Mouse (Mus musculus) heart, embryonic 10.5 days (tissue): ENCODE data around the gene Slc39a2. TPM values are rescaled to one million over a fixed set of nuclear protein-coding genes. Genes with fewer than 3 reads are reported as not detected.

Source experiments
- DNase-seq: peaks from one replicate; pipeline ENCODE4 v3.0.0-alpha.2; 2017; ENCODE audit warnings: low spot score
- H3K27ac ChIP-seq: fragments of 300-500 bp; sonication (generic); 2 replicates; pipeline ENCODE4 v1.5.1; 2016; ENCODE audit warnings: mild to moderate bottlenecking
- H3K27me3 ChIP-seq: fragments of 300-500 bp; sonication (generic); 2 replicates; pipeline ENCODE4 v1.6.1; 2016; ENCODE audit warnings: mild to moderate bottlenecking; ENCODE audit not compliant: poor library complexity, insufficient read depth, severe bottlenecking
- H3K36me3 ChIP-seq: fragments of 300-500 bp; sonication (generic); 2 replicates; pipeline ENCODE4 v1.6.1; 2016; ENCODE audit warnings: mild to moderate bottlenecking, moderate library complexity
- H3K4me1 ChIP-seq: fragments of 300-500 bp; sonication (generic); 2 replicates; pipeline ENCODE4 v1.6.1; 2016; ENCODE audit warnings: mild to moderate bottlenecking
- H3K4me3 ChIP-seq: fragments of 300-500 bp; sonication (generic); 2 replicates; pipeline ENCODE4 v1.5.1; 2016; ENCODE audit warnings: mild to moderate bottlenecking, moderate library complexity
- H3K9me3 ChIP-seq: fragments of 300-500 bp; sonication (generic); 2 replicates; pipeline ENCODE4 v1.6.1; 2016; ENCODE audit warnings: mild to moderate bottlenecking, moderate library complexity
- WGBS: fragments of 180-500 bp; shearing (Covaris S2); methylation state at CpG from one replicate; pipeline ENCODE4 v1.1.7; 2016; 5-methylcytosine and 5-hydroxymethylcytosine counted together
- polyA plus RNA-seq: library from polyadenylated mRNA; unstranded; fragments of >200 nt; fragmentation: Nextera tagmentation; extraction: Ambion mirVana; gene quantifications from 2 replicates; pipeline ENCODE4 v1.2.1, GENCODE M21; 2016

Slc39a2 gene
- polyA plus RNA-seq, 1 experiment from 2014 or later: 0.53 TPM

DNA sequence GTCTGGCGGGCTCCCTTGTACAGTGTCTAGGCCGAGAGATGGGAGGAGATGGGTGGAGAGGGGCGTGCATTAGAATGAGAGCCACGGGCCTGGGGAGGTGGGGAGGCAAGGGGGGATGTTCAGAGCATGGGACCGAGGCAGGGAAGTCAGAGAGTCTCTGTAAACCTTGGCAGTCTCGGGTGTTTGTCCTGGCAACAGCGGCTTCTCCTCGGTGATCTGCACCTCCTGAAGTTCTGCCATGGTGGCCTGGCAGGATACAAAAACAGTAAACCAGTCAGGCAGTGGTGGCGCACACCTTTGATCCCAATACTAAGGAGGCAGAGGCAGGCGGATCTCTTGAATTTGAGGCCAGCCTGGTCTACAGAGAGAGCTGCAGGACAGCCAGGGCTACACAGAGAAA, 18.6 kb downstream of the Slc39a2 start:
- DNase-seq: no peak
- no peaks in the 10 kb centered on the region for H3K9me3 ChIP-seq
- H3K36me3 ChIP-seq: peaks cover 39% of the 10 kb centered on the region
- H3K4me3 ChIP-seq: no peak overlapping the region
- H3K4me1 ChIP-seq: peaks cover 45% of the 10 kb centered on the region
- no peak overlapping the region for H3K27ac ChIP-seq
- 84% methylated on average over 10 of the region's 10 CpGs for WGBS
- peaks cover 12% of the 10 kb centered on the region; the same call in 1 of the 2 replicates for H3K27me3 ChIP-seq

DNA sequence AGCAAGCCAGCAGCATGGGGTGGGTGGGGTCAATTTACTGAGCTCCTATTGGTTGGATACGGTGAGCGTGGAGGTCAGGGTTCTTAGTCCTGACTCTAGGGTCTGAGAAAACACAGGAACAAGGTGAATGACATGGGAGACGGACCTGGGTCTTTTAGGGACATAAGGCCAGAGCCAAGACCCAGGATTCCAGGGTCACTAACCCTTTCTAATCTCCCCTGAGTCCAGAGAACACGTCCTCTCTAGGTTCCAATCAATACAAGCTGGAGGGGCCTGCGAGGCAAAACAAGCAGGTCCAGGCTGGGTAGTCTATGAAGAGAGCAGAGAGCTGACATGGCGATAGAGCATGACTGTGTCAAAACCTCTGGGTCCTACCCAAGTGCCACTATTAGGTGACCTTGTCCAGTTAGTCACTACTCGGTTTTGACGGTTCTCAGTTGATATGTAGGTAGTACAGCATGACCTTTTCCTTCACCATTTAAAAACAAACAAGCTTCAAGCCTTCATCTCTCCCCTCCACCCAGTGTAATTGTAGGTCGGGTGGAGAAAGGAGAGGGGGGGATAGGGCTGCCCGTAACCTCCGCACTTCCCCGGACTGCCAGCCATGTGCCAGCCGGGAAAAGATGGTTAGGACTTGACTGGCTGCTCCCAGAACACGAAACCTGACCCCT, 19.8 kb downstream of the Slc39a2 start:
- H3K9me3 ChIP-seq: no peaks in the 10 kb centered on the region
- DNase-seq: no peak
- H3K27ac ChIP-seq: peak overlapping the region; percentile 90
- H3K4me3 ChIP-seq: peak overlapping the region; percentile 77
- H3K27me3 ChIP-seq: peaks cover 12% of the 10 kb centered on the region; the same call in 1 of the 2 replicates
- H3K36me3 ChIP-seq: peaks cover 37% of the 10 kb centered on the region
- WGBS: 5% methylated on average over 14 of the region's 14 CpGs
- H3K4me1 ChIP-seq: peaks cover 32% of the 10 kb centered on the region

DNA sequence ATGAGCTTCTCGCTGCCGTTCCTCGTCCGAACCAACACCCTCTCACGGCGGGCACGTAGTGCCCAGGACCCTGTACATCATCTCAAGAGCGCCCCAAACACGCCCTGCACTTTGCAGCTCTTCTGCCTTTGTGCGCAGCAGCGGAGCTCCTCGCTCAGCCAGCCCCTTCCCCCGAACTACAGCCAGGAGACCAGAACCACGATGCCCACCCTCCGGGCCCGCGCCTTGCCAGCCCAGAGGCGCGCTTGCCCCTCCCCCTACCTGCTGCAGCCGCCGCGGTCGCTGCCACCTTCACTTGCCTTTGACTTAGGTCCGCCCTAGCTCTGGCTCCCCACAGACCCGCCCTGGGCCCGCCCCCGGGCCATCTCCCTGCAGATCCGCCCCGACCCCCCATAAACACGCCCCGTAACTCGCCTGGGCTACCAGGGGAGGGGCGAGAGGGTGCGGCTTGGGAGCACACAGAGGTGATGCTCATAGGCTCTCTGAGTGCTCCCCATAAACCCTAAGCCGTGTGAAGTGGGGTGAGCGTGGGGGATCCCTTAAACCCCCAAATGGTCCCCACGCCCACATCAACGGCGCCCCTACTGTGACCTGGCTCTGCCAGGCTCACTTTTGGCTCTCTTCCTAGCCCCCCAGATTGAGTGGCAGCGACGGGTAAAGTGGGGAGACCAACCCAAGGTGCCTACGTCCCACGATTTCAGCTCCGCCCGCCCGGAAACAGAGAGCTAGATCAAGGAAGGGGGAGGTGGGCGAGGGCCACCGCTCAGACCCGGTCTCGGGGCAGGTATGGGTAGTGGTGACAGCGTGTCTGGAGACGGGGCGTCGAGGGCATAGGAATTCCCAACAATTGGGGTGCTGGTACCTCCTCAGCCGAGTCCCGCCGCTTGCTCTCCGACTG, 20.6 kb downstream of the Slc39a2 start:
- Histone ChIP-seq H3K4me3 (peak overlapping the region; percentile 77), H3K27ac (peak overlapping the region; percentile 90), H3K9me3 (no peaks in the 10 kb centered on the region), H3K36me3 (peaks cover 30% of the 10 kb centered on the region), H3K4me1 (peaks cover 28% of the 10 kb centered on the region), H3K27me3 (peaks cover 9% of the 10 kb centered on the region; the same call in 1 of the 2 replicates)
- peak; percentile 91 for DNase-seq
- WGBS: under 1% methylated on average over 58 of the region's 58 CpGs

DNA sequence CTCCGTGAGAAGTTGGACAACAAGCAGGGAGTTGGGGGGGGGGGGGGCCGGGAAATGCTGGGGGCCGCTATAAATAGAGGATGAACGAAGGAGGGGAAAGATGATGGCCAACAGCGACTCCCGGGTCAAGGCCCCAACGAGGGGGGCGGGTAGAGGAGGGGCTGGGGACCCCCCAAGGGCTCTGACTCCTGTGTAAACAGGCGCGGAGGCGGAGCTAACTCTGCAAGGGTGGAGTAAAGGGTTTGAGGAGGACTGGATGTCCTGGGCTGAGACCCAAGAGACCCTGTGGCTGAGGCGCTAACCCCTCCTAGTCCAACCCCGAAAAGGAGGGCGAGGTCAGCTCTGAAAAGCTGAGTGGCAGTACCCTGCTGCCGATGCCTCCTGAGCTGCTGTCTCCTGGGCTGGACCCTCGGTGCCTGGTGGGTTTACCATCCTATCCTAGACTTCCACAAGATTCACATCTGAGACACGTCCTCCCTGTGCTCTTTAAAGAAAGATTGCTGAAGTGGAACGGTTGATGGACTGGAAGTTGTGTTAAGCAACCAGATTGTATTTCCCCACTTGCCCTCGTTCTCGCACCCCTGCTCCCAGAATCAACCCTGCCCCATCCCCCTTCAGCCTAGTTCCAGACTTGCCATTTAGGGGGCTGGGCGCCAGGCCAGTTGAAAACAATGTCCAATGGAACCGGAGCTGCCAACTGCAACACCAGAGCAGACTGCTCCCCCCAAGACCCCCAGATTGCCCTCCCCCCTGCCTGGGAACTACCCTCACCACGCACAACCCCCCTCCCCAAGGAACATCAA, 21.5 kb downstream of the Slc39a2 start, which contains the start of gene Ndrg2:
Gene Ndrg2 (minus strand): TSS at position 199 of the 803 bp plus-strand sequence.
- Histone ChIP-seq H3K9me3 (no peaks in the 10 kb centered on the region), H3K4me3 (peak within 1 kb of the TSS; percentile 77), H3K36me3 (peaks cover 21% of the 10 kb centered on the region), H3K4me1 (peaks cover 28% of the 10 kb centered on the region), H3K27me3 (peaks cover 8% of the 10 kb centered on the region; the same call in 1 of the 2 replicates), H3K27ac (peak within 1 kb of the TSS; percentile 90)
- peak; percentile 85 for DNase-seq
- WGBS: 2% methylated on average over 21 of the region's 23 CpGs

DNA sequence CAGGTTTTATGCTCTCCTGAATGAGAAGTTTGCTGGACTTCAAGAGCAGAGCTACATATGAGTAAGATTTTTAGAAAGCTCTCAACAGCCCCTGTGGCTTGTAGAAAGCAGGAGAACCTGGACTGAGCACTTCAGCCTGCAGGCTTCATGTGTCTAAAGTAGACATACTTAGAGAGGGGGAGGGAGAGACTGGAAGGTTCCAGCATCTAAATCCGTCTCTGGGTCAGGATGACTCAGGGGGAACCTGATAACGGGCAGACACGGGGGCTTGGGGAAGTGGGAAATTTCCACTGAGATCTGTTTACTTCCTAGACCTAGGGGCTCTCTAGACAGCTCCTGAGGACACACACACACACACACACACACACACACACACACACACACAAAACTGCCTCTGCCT, 22.3 kb downstream of the Slc39a2 start:
- WGBS: 12% methylated on average over 3 of the region's 3 CpGs
- H3K36me3 ChIP-seq: peaks cover 12% of the 10 kb centered on the region
- H3K9me3 ChIP-seq: no peaks in the 10 kb centered on the region
- peaks cover 8% of the 10 kb centered on the region; the same call in 1 of the 2 replicates for H3K27me3 ChIP-seq
- no peak overlapping the region for H3K4me3 ChIP-seq
- DNase-seq: no peak
- peak overlapping the region; percentile 90 for H3K27ac ChIP-seq
- peaks cover 28% of the 10 kb centered on the region for H3K4me1 ChIP-seq

DNA sequence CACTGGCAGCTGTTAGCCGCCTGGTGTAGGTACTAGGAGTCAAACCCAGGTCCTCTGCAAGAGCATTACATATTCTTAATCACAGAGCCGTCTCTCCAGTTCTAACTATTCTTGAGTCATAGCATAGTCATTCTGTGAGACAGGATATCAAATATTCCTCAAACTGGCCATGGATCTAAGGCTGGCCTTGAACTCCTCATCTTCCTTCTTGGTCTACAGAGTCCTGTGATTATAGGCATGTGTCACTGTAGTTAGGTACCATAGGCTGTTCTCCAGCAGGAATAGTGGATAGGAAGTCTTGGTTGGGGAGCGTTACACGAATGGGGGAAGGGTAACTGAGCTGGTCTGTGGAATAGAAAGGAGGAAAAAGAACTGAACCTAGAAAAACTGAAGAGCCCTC, 23.9 kb downstream of the Slc39a2 start:
- WGBS: 81% methylated on average over 4 of the region's 4 CpGs
- H3K27me3 ChIP-seq: peaks cover 2% of the 10 kb centered on the region; the same call in 1 of the 2 replicates

DNA sequence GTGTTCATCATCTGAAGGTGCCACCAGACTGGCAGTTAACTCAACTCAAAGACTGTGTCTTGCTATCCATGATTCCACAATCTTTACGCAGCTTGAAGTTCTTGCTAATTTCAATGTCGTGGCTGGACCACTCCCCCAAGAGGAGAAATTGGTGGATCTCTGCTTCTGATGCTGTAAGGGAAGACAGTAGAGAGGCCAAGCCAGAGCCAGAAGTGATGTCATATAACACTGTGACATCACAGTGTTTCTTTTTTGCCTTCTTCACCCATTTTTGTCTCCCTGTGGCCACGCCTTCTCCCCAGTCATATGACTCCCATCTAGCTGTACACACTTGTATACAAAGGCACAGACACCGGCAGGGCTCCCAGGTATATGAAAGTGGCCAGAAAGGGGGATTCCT, 25.4 kb downstream of the Slc39a2 start, which contains the start of gene Tppp2:
Gene Tppp2 (plus strand): TSS at position 301 of the 400 bp plus-strand sequence.
- Histone ChIP-seq H3K4me1 (peaks cover 36% of the 10 kb centered on the region), H3K9me3 (no peaks in the 10 kb centered on the region), H3K27ac (no peak within 1 kb of the TSS), H3K27me3 (no peaks in the 10 kb centered on the region), H3K4me3 (no peak within 1 kb of the TSS), H3K36me3 (no peaks in the 10 kb centered on the region)
- 86% methylated on average over 4 of the region's 4 CpGs for WGBS
- DNase-seq: no peak

More for the DNA sequence above, 23.9 kb downstream of the Slc39a2 start:
- H3K9me3 ChIP-seq: no peaks in the 10 kb centered on the region
- no peak for DNase-seq
- peaks cover 32% of the 10 kb centered on the region for H3K4me1 ChIP-seq
- no peak overlapping the region for H3K27ac ChIP-seq
- no peak overlapping the region for H3K4me3 ChIP-seq
- H3K36me3 ChIP-seq: peaks cover 1% of the 10 kb centered on the region; the same call in 1 of the 2 replicates

DNA sequence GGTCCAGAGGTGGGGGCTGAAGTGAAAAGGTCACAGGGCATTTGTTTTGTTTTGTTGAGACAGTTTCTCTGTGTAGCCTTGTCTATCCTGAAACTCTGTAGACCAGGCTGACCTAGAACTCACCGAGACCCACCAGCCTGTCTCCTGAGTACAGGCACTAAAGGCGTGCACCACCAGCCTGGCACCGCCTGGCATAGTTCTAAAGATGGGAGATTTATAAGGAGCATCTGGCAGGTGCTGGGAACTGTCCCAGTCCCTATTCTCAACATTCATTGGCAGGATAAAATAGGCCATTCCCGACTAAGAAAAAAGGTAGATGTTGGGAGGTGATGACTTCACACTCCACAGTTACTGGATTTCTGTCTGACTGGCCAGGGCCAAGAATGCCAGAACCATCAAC, 26.3 kb downstream of the Slc39a2 start:
- Histone ChIP-seq H3K9me3 (no peaks in the 10 kb centered on the region), H3K4me3 (no peak overlapping the region), H3K27me3 (no peaks in the 10 kb centered on the region), H3K36me3 (no peaks in the 10 kb centered on the region), H3K4me1 (peaks cover 41% of the 10 kb centered on the region), H3K27ac (no peak overlapping the region)
- 84% methylated on average over 4 of the region's 4 CpGs for WGBS
- DNase-seq: no peak

DNA sequence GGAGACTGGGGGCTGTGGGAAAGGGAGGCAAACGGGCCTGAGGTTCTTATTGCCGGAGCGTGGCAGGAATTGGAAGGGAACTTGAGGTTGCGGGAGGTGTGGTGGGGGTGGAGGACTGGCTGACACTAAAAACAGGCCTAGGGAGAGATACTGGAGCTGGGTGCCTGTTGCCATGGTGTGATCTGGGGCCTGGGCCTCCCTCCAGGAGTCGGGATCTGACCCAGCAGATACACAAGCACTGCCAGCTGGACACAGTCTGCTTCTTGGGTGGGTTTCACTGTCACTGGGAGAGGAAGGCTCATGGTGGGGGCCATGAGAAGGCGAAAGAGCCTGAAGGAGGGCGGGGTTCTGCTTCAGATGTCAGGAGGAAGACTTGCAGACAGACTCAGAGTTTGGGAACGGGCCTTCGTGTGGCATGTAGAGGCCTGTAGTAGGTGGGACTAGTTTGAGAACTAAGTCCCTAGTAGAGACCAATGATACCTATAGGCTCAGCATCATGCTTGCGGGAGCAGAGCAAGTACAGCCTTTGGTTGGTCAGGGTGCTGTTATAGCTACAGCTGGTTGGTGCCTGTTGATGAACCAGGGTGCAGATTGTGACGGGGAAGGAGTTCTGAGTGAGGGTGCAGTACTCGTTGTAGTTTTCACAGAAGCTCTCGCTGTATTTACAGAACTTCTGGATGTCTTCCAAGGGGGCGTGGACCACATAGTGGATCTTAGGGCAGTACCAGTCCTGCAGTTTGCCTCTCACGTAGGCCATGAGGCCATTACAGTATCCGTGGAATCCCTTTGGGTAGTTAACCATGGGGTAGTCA, 29.3 kb downstream of the Slc39a2 start:
- DNase-seq: no peak
- Histone ChIP-seq H3K36me3 (no peaks in the 10 kb centered on the region), H3K4me1 (peaks cover 32% of the 10 kb centered on the region), H3K27me3 (no peaks in the 10 kb centered on the region), H3K4me3 (no peak overlapping the region), H3K27ac (peak overlapping the region; percentile 64; the same call in 1 of the 2 replicates), H3K9me3 (no peaks in the 10 kb centered on the region)
- 72% methylated on average over 16 of the region's 16 CpGs for WGBS

DNA sequence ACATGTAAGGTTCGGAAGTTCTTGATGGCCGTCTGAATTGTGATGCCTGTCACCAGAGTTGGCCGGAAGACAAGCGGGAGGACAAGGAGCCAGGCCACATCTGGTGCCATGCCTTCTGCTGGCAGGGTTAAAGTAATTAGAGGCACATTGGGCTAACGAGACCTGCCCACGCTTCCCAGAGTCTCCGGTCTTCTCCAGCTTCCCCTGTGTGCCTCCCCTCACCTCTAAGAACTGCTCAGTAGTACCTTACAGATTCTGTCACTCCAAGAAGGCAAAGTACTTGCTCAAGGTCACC, 29.8 kb downstream of the Slc39a2 start, which contains the start of gene Rnase13:
Gene Rnase13 (minus strand): TSS at position 203 of the 295 bp plus-strand sequence.
- H3K4me1 ChIP-seq: peaks cover 32% of the 10 kb centered on the region
- no peaks in the 10 kb centered on the region for H3K36me3 ChIP-seq
- H3K9me3 ChIP-seq: no peaks in the 10 kb centered on the region
- 84% methylated on average over 7 of the region's 7 CpGs for WGBS
- no peak within 1 kb of the TSS for H3K4me3 ChIP-seq
- no peak for DNase-seq
- no peaks in the 10 kb centered on the region for H3K27me3 ChIP-seq
- peak within 1 kb of the TSS; percentile 64; the same call in 1 of the 2 replicates for H3K27ac ChIP-seq

DNA sequence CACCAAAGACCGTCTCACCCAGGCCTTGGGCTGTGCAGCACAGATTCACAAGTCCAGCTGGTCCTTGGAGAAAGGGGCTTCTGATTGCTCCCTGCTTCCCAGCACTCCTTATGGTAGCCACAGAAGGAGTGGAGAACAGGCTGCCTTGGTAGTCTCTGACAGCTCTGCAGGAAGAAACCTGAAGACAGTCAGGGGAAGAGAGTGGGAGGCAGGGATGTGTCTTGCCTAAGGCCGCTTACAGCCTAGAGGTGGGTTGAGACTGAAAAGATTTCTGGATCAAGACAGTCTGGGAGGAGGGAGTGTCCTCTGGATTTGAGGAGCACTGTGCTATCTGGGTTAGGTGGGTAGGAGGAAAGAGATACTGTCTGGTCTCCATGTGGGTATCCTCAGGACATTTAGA, 30.2 kb downstream of the Slc39a2 start:
- Histone ChIP-seq H3K4me1 (peaks cover 32% of the 10 kb centered on the region), H3K36me3 (no peaks in the 10 kb centered on the region), H3K4me3 (no peak overlapping the region), H3K27me3 (no peaks in the 10 kb centered on the region), H3K27ac (no peak overlapping the region), H3K9me3 (no peaks in the 10 kb centered on the region)
- WGBS: 82% methylated on average over 2 of the region's 2 CpGs
- DNase-seq: no peak

DNA sequence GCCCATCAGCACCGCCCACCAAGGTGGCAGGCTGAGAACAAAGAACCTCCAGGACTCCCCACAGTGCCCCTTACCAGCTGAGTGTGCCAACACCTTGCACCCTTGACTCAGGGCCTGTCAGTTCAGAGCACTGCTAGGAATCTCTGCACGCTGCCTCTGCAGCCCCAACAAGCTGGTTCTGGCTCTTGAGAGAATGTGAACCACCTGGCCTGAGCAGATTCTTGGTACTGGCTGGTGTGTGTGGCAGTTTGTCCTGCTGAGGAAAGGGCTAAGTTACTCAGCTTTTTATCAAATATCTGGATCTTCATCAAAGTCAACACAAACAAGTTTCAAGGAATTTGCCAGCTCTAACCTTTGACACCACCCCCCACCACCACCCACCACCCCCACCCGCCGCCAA, 30.8 kb downstream of the Slc39a2 start:
- WGBS: 63% methylated on average over 4 of the region's 4 CpGs
- peaks cover 32% of the 10 kb centered on the region for H3K4me1 ChIP-seq
- no peak overlapping the region for H3K4me3 ChIP-seq
- no peaks in the 10 kb centered on the region for H3K9me3 ChIP-seq
- no peak for DNase-seq
- 0 out of 2 replicates have a peak overlapping the region, but pooled peaks have one; percentile 23 for H3K27ac ChIP-seq
- H3K27me3 ChIP-seq: no peaks in the 10 kb centered on the region
- no peaks in the 10 kb centered on the region for H3K36me3 ChIP-seq
